Mouse (Mus musculus) brown adipose tissue, adult 24 weeks (tissue): ENCODE data around the gene Vwce. TPM values are rescaled to one million over a fixed set of nuclear protein-coding genes. Genes with fewer than 3 reads are reported as not detected.
A peak's percentile ranks its signal among the peaks of the same experiment; 100 is the strongest.

ENCODE experiments used
- H3K27ac ChIP-seq: fragments of 200-500 bp; replicated peaks from 2 replicates; pipeline ENCODE4 v1.5.1; 2012; ENCODE audit warnings: low read depth, mild to moderate bottlenecking, low read length
- H3K4me1 ChIP-seq: fragments of 200-500 bp; 2 replicates; pipeline ENCODE4 v1.6.1; 2012; ENCODE audit warnings: low read length, mixed read lengths; ENCODE audit not compliant: control insufficient read depth, insufficient read depth, insufficient read length
- H3K4me3 ChIP-seq: fragments of 200-500 bp; 2 replicates; pipeline ENCODE4 v1.5.1; 2012; ENCODE audit warnings: low read depth, mild to moderate bottlenecking, low read length, moderate library complexity; ENCODE audit not compliant: insufficient read depth
- polyA plus RNA-seq: library from polyadenylated mRNA; stranded (reverse); fragments of >200 nt; gene quantifications from 2 replicates; pipeline ENCODE4 v1.2.4, GENCODE M21; 2012; ENCODE audit not compliant: missing spikeins, insufficient read depth, insufficient read length

The Vwce gene
- polyA plus RNA-seq, 1 experiment: not detected

- H3K4me3 ChIP-seq: no peak overlapping the region
- H3K4me1 ChIP-seq: no peaks in the 10 kb centered on the region
- H3K27ac ChIP-seq: no peak overlapping the region
These were observed 31.5 kb downstream of the Vwce start for GRCm38 (mm10) chr19:10665499-10665898.

GRCm38 (mm10) chr19:10671319-10671718 is 37.3 kb downstream of the Vwce start:
- H3K4me1 ChIP-seq: no peaks in the 10 kb centered on the region
- no peak overlapping the region for H3K27ac ChIP-seq
- H3K4me3 ChIP-seq: no peak overlapping the region

- Histone ChIP-seq H3K27ac (no peak overlapping the region), H3K4me3 (no peak overlapping the region)
These were observed 37.9 kb downstream of the Vwce start for GRCm38 (mm10) chr19:10671854-10672417.

GRCm38 (mm10) chr19:10673275-10673674 is 39.3 kb downstream of the Vwce start:
- Histone ChIP-seq H3K4me1 (no peaks in the 10 kb centered on the region), H3K4me3 (no peak overlapping the region)

More at GRCm38 (mm10) chr19:10671854-10672417, 37.9 kb downstream of the Vwce start:
- no peaks in the 10 kb centered on the region for H3K4me1 ChIP-seq

GRCm38 (mm10) chr19:10676656-10677055 is 42.6 kb downstream of the Vwce start:
- Histone ChIP-seq H3K27ac (no peak overlapping the region), H3K4me3 (no peak overlapping the region)

More at GRCm38 (mm10) chr19:10673275-10673674, 39.3 kb downstream of the Vwce start:
- no peak overlapping the region for H3K27ac ChIP-seq

GRCm38 (mm10) chr19:10677915-10678771 is 44.1 kb downstream of the Vwce start, which contains the start of gene Pga5:
Pga5 (minus strand) TSS chr19:10678071.
- no peak within 1 kb of the TSS for H3K27ac ChIP-seq
- no peaks in the 10 kb centered on the region for H3K4me1 ChIP-seq
- no peak within 1 kb of the TSS for H3K4me3 ChIP-seq

More at GRCm38 (mm10) chr19:10676656-10677055, 42.6 kb downstream of the Vwce start:
- no peaks in the 10 kb centered on the region for H3K4me1 ChIP-seq

- H3K4me3 ChIP-seq: no peak overlapping the region
- H3K4me1 ChIP-seq: no peaks in the 10 kb centered on the region
- no peak overlapping the region for H3K27ac ChIP-seq
These were observed 44.7 kb downstream of the Vwce start for GRCm38 (mm10) chr19:10678772-10679067.

GRCm38 (mm10) chr19:10681571-10681970 is 47.6 kb downstream of the Vwce start:
- Histone ChIP-seq H3K4me1 (no peaks in the 10 kb centered on the region), H3K27ac (no peak overlapping the region), H3K4me3 (no peak overlapping the region)

GRCm38 (mm10) chr19:10685081-10685480 is 51.1 kb downstream of the Vwce start:
- H3K4me3 ChIP-seq: no peak overlapping the region
- no peak overlapping the region for H3K27ac ChIP-seq
- H3K4me1 ChIP-seq: peaks cover 5% of the 10 kb centered on the region; the same call in 1 of the 2 replicates

GRCm38 (mm10) chr19:10685727-10686126 is 51.7 kb downstream of the Vwce start:
- Histone ChIP-seq H3K4me1 (peaks cover 10% of the 10 kb centered on the region; the same call in 1 of the 2 replicates), H3K27ac (no peak overlapping the region), H3K4me3 (no peak overlapping the region)

- Histone ChIP-seq H3K4me1 (peaks cover 17% of the 10 kb centered on the region), H3K27ac (peak within 1 kb of the TSS; percentile 86), H3K4me3 (peak within 1 kb of the TSS; percentile 80)
These were observed 54.7 kb downstream of the Vwce start, which contains the start of gene Vps37c for GRCm38 (mm10) chr19:10688537-10689352. Vps37c (plus strand) TSS chr19:10688735.

- H3K4me1 ChIP-seq: peaks cover 17% of the 10 kb centered on the region
- peak overlapping the region; percentile 86 for H3K27ac ChIP-seq
- H3K4me3 ChIP-seq: peak overlapping the region; percentile 80
These were observed 55.6 kb downstream of the Vwce start for GRCm38 (mm10) chr19:10689470-10690166.

- Histone ChIP-seq H3K4me3 (no peak overlapping the region), H3K4me1 (peaks cover 17% of the 10 kb centered on the region), H3K27ac (peak overlapping the region; percentile 86)
These were observed 56.3 kb downstream of the Vwce start for GRCm38 (mm10) chr19:10690336-10690735.

- no peak overlapping the region for H3K27ac ChIP-seq
- peaks cover 17% of the 10 kb centered on the region for H3K4me1 ChIP-seq
- no peak overlapping the region for H3K4me3 ChIP-seq
These were observed 57.1 kb downstream of the Vwce start for GRCm38 (mm10) chr19:10691121-10691520.
